Mouse (Mus musculus) ES-Bruce4 (cell line): Measurements from ENCODE around the gene Rgs7bp. TPM values are rescaled to one million over a fixed set of nuclear protein-coding genes. Genes with fewer than 3 reads are reported as not detected.

Experiments
- H3K27ac ChIP-seq: 2 replicates; pipeline ENCODE4 v1.5.1; 2012; ENCODE audit warnings: low read length, inconsistent platforms; ENCODE audit not compliant: insufficient read depth
- H3K27me3 ChIP-seq: 2 replicates; pipeline ENCODE4 v1.6.1; 2012; ENCODE audit warnings: mild to moderate bottlenecking, low read length, inconsistent platforms; ENCODE audit not compliant: control insufficient read depth, poor library complexity, insufficient read depth, severe bottlenecking
- H3K36me3 ChIP-seq: 2 replicates; pipeline ENCODE4 v1.6.1; 2012; ENCODE audit warnings: inconsistent platforms, mild to moderate bottlenecking, low read length, moderate library complexity; ENCODE audit not compliant: control insufficient read depth, poor library complexity, insufficient read depth, severe bottlenecking
- H3K4me1 ChIP-seq: one replicate; pipeline ENCODE4 v1.8.1; 2011; ENCODE audit warnings: low read length; ENCODE audit not compliant: control insufficient read depth, insufficient read depth
- H3K4me3 ChIP-seq: 2 replicates; pipeline ENCODE4 v1.5.1; 2011; ENCODE audit warnings: low read depth, mild to moderate bottlenecking, low read length
- H3K9ac ChIP-seq: 2 replicates; pipeline ENCODE4 v1.6.1; 2012; ENCODE audit warnings: low read depth, mild to moderate bottlenecking, inconsistent platforms; ENCODE audit not compliant: poor library complexity, severe bottlenecking
- H3K9me3 ChIP-seq: replicated peaks from 2 replicates; pipeline ENCODE4 v1.6.1; 2012; ENCODE audit warnings: mild to moderate bottlenecking, low read length, inconsistent platforms; ENCODE audit not compliant: control insufficient read depth, poor library complexity, insufficient read depth, severe bottlenecking
- CTCF ChIP-seq: IDR thresholded peaks from one replicate; pipeline ENCODE4 v1.8.1; 2011; ENCODE audit warnings: low read depth, low read length
- EP300 ChIP-seq: IDR thresholded peaks from 2 replicates; pipeline ENCODE4 v1.6.1; 2011; ENCODE audit warnings: low read depth, low read length; ENCODE audit not compliant: insufficient read depth
- POLR2A ChIP-seq: IDR thresholded peaks from one replicate; pipeline ENCODE4 v1.8.1; 2011; ENCODE audit warnings: low read length; ENCODE audit not compliant: insufficient read depth
- polyA plus RNA-seq: library from polyadenylated mRNA; stranded (reverse); fragments of >200 nt; gene quantifications from 2 replicates; pipeline ENCODE4 v1.2.4, GENCODE M21; 2011; ENCODE audit warnings: low read depth; ENCODE audit not compliant: missing spikeins, insufficient read depth, insufficient read length

Gene Rgs7bp
- polyA plus RNA-seq, 1 experiment, result 0.09 TPM

DNA sequence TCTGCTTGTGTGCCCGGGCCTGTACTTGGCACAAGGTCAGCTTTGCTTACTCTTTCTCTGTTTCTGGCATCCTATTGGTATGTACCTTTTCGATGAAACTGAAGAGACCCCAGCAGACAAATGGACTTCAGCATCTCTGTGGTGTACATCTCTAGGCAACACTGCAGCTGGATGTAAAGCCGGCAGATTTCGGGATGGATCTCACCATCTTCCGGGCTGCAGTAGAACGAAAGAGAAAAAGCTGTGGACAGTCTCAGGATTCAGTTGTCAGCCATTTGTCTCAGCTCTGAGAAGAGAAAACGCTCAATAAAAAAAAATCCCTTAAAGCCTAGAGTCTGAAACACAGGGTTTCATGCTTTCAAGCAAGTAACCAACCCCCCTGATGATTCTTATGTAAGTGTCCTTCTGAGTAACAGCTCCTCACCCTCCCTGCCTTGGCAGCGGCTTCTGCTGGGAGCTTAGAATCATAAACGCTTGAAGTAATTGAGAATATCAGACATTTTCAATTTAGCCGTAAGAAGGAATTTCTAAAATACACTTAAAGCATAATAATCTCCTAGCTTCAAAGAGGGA lies 71.9 kb downstream of the Rgs7bp start:
- no peak for TF ChIP-seq CTCF
- TF ChIP-seq EP300, result no peak
- TF ChIP-seq POLR2A, result no peak
- Histone ChIP-seq H3K27ac (no peak overlapping the region), H3K9me3 (no peaks in the 10 kb centered on the region; the same call in 1 of the 2 replicates), H3K36me3 (no peaks in the 10 kb centered on the region), H3K27me3 (no peaks in the 10 kb centered on the region), H3K4me1 (no peaks in the 10 kb centered on the region), H3K4me3 (no peak overlapping the region), H3K9ac (no peak overlapping the region)

DNA sequence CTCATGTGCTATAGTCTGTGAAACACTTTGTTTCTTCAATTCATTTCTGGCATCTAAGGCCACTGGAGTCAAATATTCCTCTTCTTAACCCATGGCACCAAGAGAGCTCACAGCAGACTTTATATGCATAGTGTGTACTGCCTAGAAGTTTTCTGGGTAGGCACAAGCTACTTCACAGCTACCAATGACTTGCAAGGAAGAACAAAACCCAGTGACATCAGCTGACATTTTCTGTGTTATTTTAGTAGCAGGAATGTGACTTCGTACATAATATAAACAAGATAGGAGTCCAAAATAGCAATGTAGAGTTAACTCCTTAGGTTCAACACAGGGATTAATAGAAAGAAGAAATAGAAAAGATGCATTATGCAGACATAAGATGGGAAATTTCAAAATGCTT lies 76.6 kb downstream of the Rgs7bp start:
- Histone ChIP-seq H3K4me1 (no peaks in the 10 kb centered on the region), H3K27ac (no peak overlapping the region), H3K9ac (no peak overlapping the region), H3K27me3 (no peaks in the 10 kb centered on the region), H3K4me3 (no peak overlapping the region), H3K36me3 (no peaks in the 10 kb centered on the region), H3K9me3 (no peaks in the 10 kb centered on the region; the same call in 1 of the 2 replicates)
- TF ChIP-seq CTCF (no peak), EP300 (no peak), POLR2A (no peak)

DNA sequence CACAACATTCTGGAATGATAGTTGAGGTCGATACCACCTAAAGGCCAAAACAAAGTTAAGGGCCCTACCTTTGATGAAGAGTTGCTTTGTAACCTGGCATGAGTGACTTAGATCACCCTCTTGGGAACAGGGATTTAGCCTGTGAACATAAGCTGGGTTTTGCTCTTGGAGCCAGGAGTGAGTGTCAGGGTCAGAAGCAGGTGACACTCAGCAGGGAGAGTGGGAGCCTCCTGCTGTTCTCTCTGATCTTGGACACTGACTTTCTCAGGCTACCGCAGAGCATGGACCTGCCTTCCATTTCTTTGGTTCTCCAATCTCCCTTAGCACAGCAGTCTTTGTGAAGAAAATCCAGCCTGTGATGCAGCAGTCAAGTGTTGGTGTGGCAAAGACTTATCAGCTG lies 87.2 kb downstream of the Rgs7bp start:
- TF ChIP-seq EP300, result no peak
- TF ChIP-seq CTCF, result no peak
- no peak for TF ChIP-seq POLR2A
- Histone ChIP-seq H3K9me3 (no peaks in the 10 kb centered on the region), H3K9ac (no peak overlapping the region), H3K27ac (no peak overlapping the region), H3K4me3 (no peak overlapping the region), H3K36me3 (no peaks in the 10 kb centered on the region), H3K27me3 (no peaks in the 10 kb centered on the region), H3K4me1 (no peaks in the 10 kb centered on the region)

DNA sequence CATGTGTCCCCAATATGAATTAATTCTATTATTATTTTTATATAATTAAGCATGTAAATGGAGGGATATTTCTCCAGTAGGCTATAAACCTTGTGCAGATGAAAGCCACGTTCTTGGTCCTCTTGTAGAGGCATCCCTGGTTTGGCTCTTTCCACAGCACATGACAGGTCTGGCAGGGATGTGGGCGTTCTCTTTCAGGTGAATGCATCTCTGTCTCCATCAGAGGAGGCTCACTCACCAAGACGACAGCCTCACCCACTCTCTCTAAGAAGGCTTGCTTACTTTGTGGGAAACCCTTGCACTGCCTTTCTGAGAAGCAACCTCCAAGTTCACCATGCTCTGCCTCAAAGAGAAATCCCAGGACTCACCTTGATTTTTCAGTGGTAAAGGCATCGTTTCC lies 91.0 kb downstream of the Rgs7bp start:
- H3K9me3 ChIP-seq, result no peaks in the 10 kb centered on the region; the same call in 1 of the 2 replicates
- H3K9ac ChIP-seq, result no peak overlapping the region
- no peak overlapping the region for H3K27ac ChIP-seq
- H3K4me1 ChIP-seq, result no peaks in the 10 kb centered on the region
- no peaks in the 10 kb centered on the region for H3K36me3 ChIP-seq
- no peaks in the 10 kb centered on the region for H3K27me3 ChIP-seq
- H3K4me3 ChIP-seq, result no peak overlapping the region
- TF ChIP-seq POLR2A (no peak), CTCF (no peak), EP300 (no peak)

DNA sequence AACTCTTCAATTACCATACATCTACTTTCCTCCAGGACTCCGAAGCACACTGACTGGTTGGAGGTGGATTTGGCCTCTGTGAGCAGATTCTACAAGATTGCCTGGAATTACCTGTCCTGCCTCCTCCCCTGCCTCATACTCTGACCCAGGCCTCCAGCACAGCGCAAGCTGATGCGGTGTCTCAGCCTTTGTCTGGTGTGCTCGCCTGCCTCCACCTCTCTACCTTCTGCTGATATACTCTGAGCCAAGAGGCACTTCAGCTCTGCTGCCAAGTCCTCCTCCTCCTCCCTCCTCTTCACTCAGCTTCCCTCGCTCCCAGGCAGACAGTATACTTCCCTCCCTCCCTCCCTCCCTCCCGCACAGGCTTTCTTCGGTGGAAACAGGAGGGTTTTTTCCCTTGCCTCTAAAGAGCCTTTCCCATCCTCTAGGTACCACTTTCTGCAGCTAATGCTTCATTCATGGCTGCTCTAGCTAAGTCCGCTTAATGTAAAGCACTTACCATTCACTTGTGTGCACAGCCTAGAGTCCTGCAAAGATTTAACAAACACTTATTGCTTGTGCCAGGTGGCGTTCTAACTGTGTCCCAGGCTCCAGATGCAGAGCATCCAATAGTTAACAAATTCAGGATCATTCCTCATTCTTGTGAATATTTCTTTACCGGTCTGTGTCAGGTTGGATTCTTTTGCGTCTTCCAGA lies 91.9 kb downstream of the Rgs7bp start:
- Histone ChIP-seq H3K27ac (no peak overlapping the region), H3K36me3 (no peaks in the 10 kb centered on the region), H3K4me3 (no peak overlapping the region), H3K9me3 (no peaks in the 10 kb centered on the region; the same call in 1 of the 2 replicates), H3K27me3 (no peaks in the 10 kb centered on the region; the same call in 1 of the 2 replicates), H3K4me1 (no peaks in the 10 kb centered on the region), H3K9ac (no peak overlapping the region)
- TF ChIP-seq POLR2A (no peak), EP300 (no peak), CTCF (no peak)

DNA sequence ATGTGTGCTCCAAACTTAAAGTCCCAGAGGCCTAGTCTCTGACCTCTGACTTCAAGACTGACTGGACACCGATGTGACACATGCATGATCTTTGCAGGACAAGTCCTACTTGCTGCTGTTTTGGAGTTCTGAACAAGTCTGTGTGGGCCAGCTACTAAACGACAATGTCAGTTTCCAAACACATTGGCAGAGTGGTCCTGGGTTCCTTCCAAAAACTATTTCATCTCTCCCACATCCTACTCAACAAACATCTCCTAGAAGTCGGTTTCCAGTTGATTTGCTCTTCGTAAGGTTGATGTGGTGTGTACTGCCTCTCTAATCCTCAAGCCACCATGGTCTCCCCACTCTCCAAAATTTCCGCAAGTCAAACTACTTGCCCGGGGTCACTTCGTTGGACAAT lies 92.6 kb downstream of the Rgs7bp start:
- H3K9ac ChIP-seq, result no peak overlapping the region
- no peaks in the 10 kb centered on the region for H3K4me1 ChIP-seq
- H3K4me3 ChIP-seq, result no peak overlapping the region
- H3K9me3 ChIP-seq, result no peaks in the 10 kb centered on the region; the same call in 1 of the 2 replicates
- no peaks in the 10 kb centered on the region; the same call in 1 of the 2 replicates for H3K27me3 ChIP-seq
- H3K36me3 ChIP-seq, result no peaks in the 10 kb centered on the region
- TF ChIP-seq CTCF, result no peak
- TF ChIP-seq POLR2A, result no peak
- no peak for TF ChIP-seq EP300
- H3K27ac ChIP-seq, result no peak overlapping the region
